8 mouse cellular contexts compared by ENCODE assay signal in the genomic region with DNA sequence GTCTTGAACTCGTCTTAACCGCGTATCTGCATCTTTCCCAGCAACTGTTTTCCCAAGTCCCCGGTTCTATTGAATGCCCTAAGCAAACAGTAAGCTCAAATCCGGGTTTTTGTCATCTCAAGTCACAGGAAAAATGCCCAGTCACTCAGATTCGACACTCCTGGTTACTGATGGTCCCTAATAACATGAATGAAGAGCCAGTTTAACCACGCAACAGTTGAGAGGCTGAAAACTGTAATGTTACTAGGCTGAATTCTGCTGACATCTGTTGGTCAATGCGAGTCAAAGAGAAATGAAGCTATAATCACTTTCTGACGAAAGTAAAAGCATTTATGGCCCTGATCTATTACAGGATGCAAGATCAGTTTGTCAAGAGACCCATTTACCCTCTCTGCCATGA. TPM values are rescaled to one million over a fixed set of nuclear protein-coding genes. Genes with fewer than 3 reads are reported as not detected.
DNase-seq lines count a peak whose midpoint lies in the region; ATAC-seq and TF ChIP-seq lines count a peak whose summit lies in the region.

No protein-coding gene starts in this region.

- peak; percentile 60 for ATAC-seq in granulocyte monocyte progenitor cell, adult 5-6 weeks (replicated peaks; ENCODE audit: poor library complexity, severe bottlenecking)
- ATAC-seq in limb, embryonic 15.5 days (ENCODE audit: insufficient number of reproducible peaks, low FRiP score, low TSS enrichment, low read depth) = no peak
- peak; percentile 33; the same call in 1 of the 2 replicates for ATAC-seq in neural tube, embryonic 15.5 days (ENCODE audit: low FRiP score)

- peak; percentile 64 for DNase-seq in heart, embryonic 10.5 days (ENCODE audit: low spot score)
- no peak for DNase-seq in heart, adult 8-10 months (ENCODE audit: low spot score)
- DNase-seq in 3T3-L1 (ENCODE audit: low read depth, low spot score) = peak; percentile 54
- no peak for DNase-seq in gastrocnemius, postnatal 36 days

- H3K27ac ChIP-seq in heart, embryonic 10.5 days = peak overlapping the region; percentile 98
- peak overlapping the region; percentile 75 for H3K27ac ChIP-seq in bone marrow macrophage, adult 2 months (ENCODE audit: insufficient read depth, low read depth, low read length)
- peak overlapping the region; percentile 98 for H3K27ac ChIP-seq in limb, embryonic 15.5 days
- H3K27ac ChIP-seq in neural tube, embryonic 15.5 days (replicated peaks) = peak overlapping the region; percentile 93

- intact Hi-C loops in gastrocnemius, postnatal 36 days (cut with DNase I) = no loop called here

- H3K4me2 ChIP-seq in limb, embryonic 15.5 days = peak overlapping the region; percentile 61
- H3K4me2 ChIP-seq in neural tube, embryonic 15.5 days = peak overlapping the region; percentile 69

- peaks cover 12% of the 10 kb centered on the region for H3K4me1 ChIP-seq in heart, embryonic 10.5 days
- H3K4me1 ChIP-seq in bone marrow macrophage, adult 2 months (ENCODE audit: control insufficient read depth, insufficient read depth, low read length) = peaks cover 4% of the 10 kb centered on the region; the same call in 1 of the 2 replicates
- H3K4me1 ChIP-seq in limb, embryonic 15.5 days = peaks cover 17% of the 10 kb centered on the region
- peaks cover 39% of the 10 kb centered on the region for H3K4me1 ChIP-seq in neural tube, embryonic 15.5 days

- H3K4me3 ChIP-seq in heart, embryonic 10.5 days = peak overlapping the region; percentile 93
- H3K4me3 ChIP-seq in bone marrow macrophage, adult 2 months (ENCODE audit: insufficient read depth, low read length) = peak overlapping the region; percentile 99
- H3K4me3 ChIP-seq in limb, embryonic 15.5 days = peak overlapping the region; percentile 84
- H3K4me3 ChIP-seq in neural tube, embryonic 15.5 days (replicated peaks) = peak overlapping the region; percentile 62

- H3K36me3 ChIP-seq in heart, embryonic 10.5 days = peaks cover 35% of the 10 kb centered on the region
- H3K36me3 ChIP-seq in limb, embryonic 15.5 days = peaks cover 25% of the 10 kb centered on the region
- H3K36me3 ChIP-seq in neural tube, embryonic 15.5 days = peaks cover 30% of the 10 kb centered on the region

- no peaks in the 10 kb centered on the region for H3K9me3 ChIP-seq in heart, embryonic 10.5 days
- no peaks in the 10 kb centered on the region for H3K9me3 ChIP-seq in limb, embryonic 15.5 days
- H3K9me3 ChIP-seq in neural tube, embryonic 15.5 days (replicated peaks) = no peaks in the 10 kb centered on the region

- H3K27me3 ChIP-seq in heart, embryonic 10.5 days (ENCODE audit: insufficient read depth, poor library complexity, severe bottlenecking) = no peaks in the 10 kb centered on the region
- H3K27me3 ChIP-seq in limb, embryonic 15.5 days = no peaks in the 10 kb centered on the region
- no peaks in the 10 kb centered on the region for H3K27me3 ChIP-seq in neural tube, embryonic 15.5 days (replicated peaks)

- H3K9ac ChIP-seq in limb, embryonic 15.5 days = peak overlapping the region; percentile 82
- peak overlapping the region; percentile 70 for H3K9ac ChIP-seq in neural tube, embryonic 15.5 days (replicated peaks)

- WGBS in heart, embryonic 10.5 days = 10% methylated on average over 9 of the region's 9 CpGs
- WGBS in limb, embryonic 15.5 days = 3% methylated on average over 9 of the region's 9 CpGs
- WGBS in neural tube, embryonic 15.5 days = 6% methylated on average over 9 of the region's 9 CpGs

- no peak for TF ChIP-seq CTCF in bone marrow macrophage, adult 2 months (IDR thresholded peaks at IDR 0.05; ENCODE audit: low read depth, low read length)

- TF ChIP-seq POLR2A in bone marrow macrophage, adult 2 months (IDR thresholded peaks at IDR 0.05; ENCODE audit: borderline replicate concordance, low read depth, low read length) = no peak

RNA-seq across cellular contexts. Expression of a gene that starts 0.7 kb away (rescaled TPM):
- polyA plus RNA-seq in heart, embryonic 10.5 days (2016; fragmentation: Nextera tagmentation; extraction: Ambion mirVana) = 13.9 and 15.7 TPM in 2 replicates
- total RNA-seq in heart, adult 8-10 months (2022) = 10 to 100 TPM in 2 of 4 experiments, 1 to 10 TPM in 2; 9.3 to 11.2 (median 9.9) TPM
- 14.7 and 15.7 TPM in 2 replicates for polyA plus RNA-seq in bone marrow macrophage, adult 2 months (2012; ENCODE audit: insufficient read depth, insufficient read length, missing spikeins)
- 18.3 and 22.9 TPM in 2 replicates for total RNA-seq in granulocyte monocyte progenitor cell, adult 5-6 weeks (2014; fragmentation: Nextera tagmentation)
- total RNA-seq in granulocyte monocyte progenitor cell, adult 5-6 weeks (2017) = 22.1 and 22.6 TPM in 2 replicates
- 19.1 and 19.4 TPM in 2 replicates for polyA plus RNA-seq in limb, embryonic 15.5 days (2015; fragmentation: Nextera tagmentation; extraction: Ambion mirVana)
- 30.3 and 32.7 TPM in 2 replicates for polyA plus RNA-seq in neural tube, embryonic 15.5 days (2015; fragmentation: Nextera tagmentation; extraction: Ambion mirVana)
- total RNA-seq in gastrocnemius, postnatal 36 days (2021) = 1 to 10 TPM; 6.1 to 8.2 TPM

RNA-seq across cellular contexts. Expression of a gene that starts 27.9 kb away (rescaled TPM):
- polyA plus RNA-seq in heart, embryonic 10.5 days (2016; fragmentation: Nextera tagmentation; extraction: Ambion mirVana) = 54.9 and 75.9 TPM in 2 replicates
- 10 to 100 TPM; 20.3 to 28.4 (median 21.8) TPM for total RNA-seq in heart, adult 8-10 months (2022)
- polyA plus RNA-seq in bone marrow macrophage, adult 2 months (2012; ENCODE audit: insufficient read depth, insufficient read length, missing spikeins) = 16.1 and 20.6 TPM in 2 replicates
- total RNA-seq in granulocyte monocyte progenitor cell, adult 5-6 weeks (2014; fragmentation: Nextera tagmentation) = 40.0 and 43.5 TPM in 2 replicates
- total RNA-seq in granulocyte monocyte progenitor cell, adult 5-6 weeks (2017) = 33.1 and 38.8 TPM in 2 replicates
- polyA plus RNA-seq in limb, embryonic 15.5 days (2015; fragmentation: Nextera tagmentation; extraction: Ambion mirVana) = 93.6 and 110 TPM in 2 replicates
- 82.9 and 91.7 TPM in 2 replicates for polyA plus RNA-seq in neural tube, embryonic 15.5 days (2015; fragmentation: Nextera tagmentation; extraction: Ambion mirVana)
- total RNA-seq in gastrocnemius, postnatal 36 days (2021) = 10 to 100 TPM; 14.0 to 16.2 TPM

RNA-seq across cellular contexts. Expression of a gene that starts 33.3 kb away (rescaled TPM):
- polyA plus RNA-seq in heart, embryonic 10.5 days (2016; fragmentation: Nextera tagmentation; extraction: Ambion mirVana) = 15.5 and 16.9 TPM in 2 replicates
- total RNA-seq in heart, adult 8-10 months (2022) = 1 to 10 TPM; 5.8 to 8.3 (median 6.4) TPM
- polyA plus RNA-seq in bone marrow macrophage, adult 2 months (2012; ENCODE audit: insufficient read depth, insufficient read length, missing spikeins) = 13.8 and 15.5 TPM in 2 replicates
- 19.6 and 28.9 TPM in 2 replicates for total RNA-seq in granulocyte monocyte progenitor cell, adult 5-6 weeks (2014; fragmentation: Nextera tagmentation)
- 21.0 and 29.0 TPM in 2 replicates for total RNA-seq in granulocyte monocyte progenitor cell, adult 5-6 weeks (2017)
- polyA plus RNA-seq in limb, embryonic 15.5 days (2015; fragmentation: Nextera tagmentation; extraction: Ambion mirVana) = 14.8 and 17.3 TPM in 2 replicates
- polyA plus RNA-seq in neural tube, embryonic 15.5 days (2015; fragmentation: Nextera tagmentation; extraction: Ambion mirVana) = 12.1 and 13.6 TPM in 2 replicates
- total RNA-seq in gastrocnemius, postnatal 36 days (2021) = 1 to 10 TPM; 7.6 to 9.4 TPM

Comparison
In these comparisons a context has a peak if more than half of its experiments do, and no peak if none do; other contexts are left out.
1. DNase-seq: peak in heart, embryonic 10.5 days (single experiment) and 3T3-L1 (single experiment); none in heart, adult 8-10 months (single experiment) and gastrocnemius, postnatal 36 days (0 of 2).
2. Peak in every context shown above with its lines, with median percentiles within 50 percentile points of each other: H3K27ac ChIP-seq and H3K4me3 ChIP-seq.